Mouse (Mus musculus): ENCODE results near the gene 1700067K01Rik. TPM values are rescaled to one million over a fixed set of nuclear protein-coding genes. Genes with fewer than 3 reads are reported as not detected.

Gene 1700067K01Rik
- total RNA-seq, 2 experiments from 2014 or later, result 0.48 to 0.60 TPM

DNA sequence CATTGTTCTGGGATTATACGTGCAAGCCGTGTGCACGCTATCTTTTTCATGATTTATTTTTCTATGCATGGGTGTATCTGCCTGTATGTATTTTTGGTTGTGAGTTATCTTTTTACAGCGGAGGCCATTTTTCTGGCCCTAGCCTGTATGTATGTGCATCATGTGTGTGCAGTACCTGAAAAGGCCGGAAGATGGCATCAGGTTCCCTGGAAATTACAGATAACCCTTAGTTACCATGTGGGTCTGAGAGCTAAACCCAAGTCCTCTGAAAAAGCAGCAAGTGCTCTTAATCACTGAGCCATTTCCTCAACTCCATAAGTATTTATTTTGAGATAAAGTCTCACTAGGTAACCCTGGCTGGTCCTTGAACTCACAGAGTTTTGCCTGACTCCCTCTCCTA is 51.9 kb downstream of the 1700067K01Rik start:
- DNase-seq, result no peak

Small RNAs within 50 kb of the gene (microRNA-seq; reads per million reads assigned to microRNA genes)
- gene Mir1199, result not detected
- 2.8 reads per million for gene Mir8111

Other genes starting within 250 kb of the 1700067K01Rik start
- 10 to 100 TPM; 48.7 to 60.4 TPM for gene Adgrl1, start 101.4 kb upstream of the 1700067K01Rik start, total RNA-seq (2021)
- gene Gm10644, start 46.3 kb upstream of the 1700067K01Rik start, total RNA-seq (2021), result under 1 TPM; 0.51 to 0.88 TPM
- gene Asf1b, start 46.0 kb upstream of the 1700067K01Rik start, total RNA-seq (2021), result 10 to 100 TPM in 1 of 2 experiments, 1 to 10 TPM in 1; 9.2 to 12.1 TPM
- 100 to 1,000 TPM; 253 to 325 TPM for gene Prkaca, start 28.5 kb upstream of the 1700067K01Rik start, total RNA-seq (2021)
- gene Samd1, start 3.8 kb upstream of the 1700067K01Rik start, total RNA-seq (2021), result 10 to 100 TPM; 40.8 to 41.6 TPM
- under 1 TPM in 1 of 2 experiments, not detected in 1; 0.24 TPM for gene 2210011C24Rik, start 10.7 kb downstream of the 1700067K01Rik start, total RNA-seq (2021)
- under 1 TPM; 0.57 to 0.70 TPM for gene Palm3, start 20.0 kb downstream of the 1700067K01Rik start, total RNA-seq (2021)
- gene Il27ra, start 41.1 kb downstream of the 1700067K01Rik start, total RNA-seq (2021), result 1 to 10 TPM; 5.3 to 6.9 TPM
- gene Rln3, start 43.5 kb downstream of the 1700067K01Rik start, total RNA-seq (2021), result under 1 TPM in 1 of 2 experiments, not detected in 1; 0.51 TPM
- 1 to 10 TPM; 2.2 to 3.1 TPM for gene Gm10643, start 63.6 kb downstream of the 1700067K01Rik start, total RNA-seq (2021)
- 10 to 100 TPM; 12.4 to 14.7 TPM for gene Rfx1, start 65.3 kb downstream of the 1700067K01Rik start, total RNA-seq (2021)
- 10 to 100 TPM; 17.7 to 20.6 TPM for gene Dcaf15, start 103.3 kb downstream of the 1700067K01Rik start, total RNA-seq (2021)
- gene Podnl1, start 124.5 kb downstream of the 1700067K01Rik start, total RNA-seq (2021), result 1 to 10 TPM in 1 of 2 experiments, under 1 TPM in 1; 1.00 to 1.8 TPM
- gene Cc2d1a, start 146.4 kb downstream of the 1700067K01Rik start, total RNA-seq (2021), result 10 to 100 TPM; 18.6 to 27.0 TPM
- under 1 TPM; 0.36 to 0.79 TPM for gene 4930432K21Rik, start 146.5 kb downstream of the 1700067K01Rik start, total RNA-seq (2021)
- 1 to 10 TPM in 1 of 2 experiments, under 1 TPM in 1; 0.96 to 2.3 TPM for gene Nanos3, start 183.7 kb downstream of the 1700067K01Rik start, total RNA-seq (2021)
- gene Zswim4, start 235.6 kb downstream of the 1700067K01Rik start, total RNA-seq (2021), result 10 to 100 TPM; 22.7 to 26.3 TPM
- 100 to 1,000 TPM; 210 to 233 TPM for gene D8Ertd738e, start 248.2 kb downstream of the 1700067K01Rik start, total RNA-seq (2021)

Measured in adrenal gland, postnatal 10 days (tissue).